Mouse (Mus musculus): Measurements from ENCODE around the gene Hdhd5. TPM values are rescaled to one million over a fixed set of nuclear protein-coding genes. Genes with fewer than 3 reads are reported as not detected.

Hdhd5 gene
- total RNA-seq (2023), result 100 to 1,000 TPM; 110 to 126 TPM

DNA sequence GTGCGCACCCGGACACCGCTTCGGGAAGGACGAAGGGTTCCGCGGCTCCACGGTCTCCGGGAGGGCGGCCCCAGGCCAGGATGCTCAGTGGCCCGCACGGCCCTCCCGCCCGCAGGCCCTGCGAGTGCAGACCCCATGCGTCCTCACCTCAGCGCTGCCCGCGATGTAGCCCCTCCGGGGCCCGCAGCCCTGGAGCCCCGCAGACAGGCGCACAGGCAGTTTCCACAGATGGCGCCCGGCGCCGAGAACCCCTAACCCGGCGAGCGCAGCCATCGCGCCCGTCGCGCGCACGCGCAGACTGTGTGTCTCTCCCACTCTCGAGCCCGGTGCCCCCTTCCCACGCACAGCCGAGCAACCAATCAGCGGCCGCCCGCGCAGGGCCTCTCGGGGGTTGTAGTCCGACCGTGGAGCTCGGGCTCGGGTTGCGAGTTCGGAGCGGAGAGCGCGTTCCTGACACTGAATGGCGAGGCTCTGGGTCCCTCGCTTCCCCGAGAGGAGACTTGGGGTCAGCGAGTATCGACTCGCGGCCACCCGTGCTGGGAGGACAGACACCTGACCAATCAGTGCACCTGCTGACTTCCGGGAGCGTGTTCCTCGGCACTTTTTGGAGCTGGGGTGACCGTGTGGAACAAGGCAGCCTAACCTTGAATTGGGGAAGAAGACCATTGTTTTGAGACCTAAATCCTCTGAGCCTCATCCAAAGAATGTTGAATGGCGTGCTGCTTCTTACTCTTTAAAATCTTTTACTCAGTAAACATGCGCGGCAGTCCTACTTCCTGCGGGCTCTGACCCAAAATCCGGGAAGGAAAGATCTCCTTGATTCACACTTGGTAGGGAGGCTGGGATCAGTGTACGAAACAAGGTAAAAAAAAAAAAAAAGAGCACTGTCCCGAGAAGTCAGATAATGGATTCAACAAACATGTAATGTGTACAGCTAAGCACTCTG, at the start of gene Hdhd5:
Hdhd5 (minus strand) TSS at position 300 of the 946 bp plus-strand sequence.

DNA sequence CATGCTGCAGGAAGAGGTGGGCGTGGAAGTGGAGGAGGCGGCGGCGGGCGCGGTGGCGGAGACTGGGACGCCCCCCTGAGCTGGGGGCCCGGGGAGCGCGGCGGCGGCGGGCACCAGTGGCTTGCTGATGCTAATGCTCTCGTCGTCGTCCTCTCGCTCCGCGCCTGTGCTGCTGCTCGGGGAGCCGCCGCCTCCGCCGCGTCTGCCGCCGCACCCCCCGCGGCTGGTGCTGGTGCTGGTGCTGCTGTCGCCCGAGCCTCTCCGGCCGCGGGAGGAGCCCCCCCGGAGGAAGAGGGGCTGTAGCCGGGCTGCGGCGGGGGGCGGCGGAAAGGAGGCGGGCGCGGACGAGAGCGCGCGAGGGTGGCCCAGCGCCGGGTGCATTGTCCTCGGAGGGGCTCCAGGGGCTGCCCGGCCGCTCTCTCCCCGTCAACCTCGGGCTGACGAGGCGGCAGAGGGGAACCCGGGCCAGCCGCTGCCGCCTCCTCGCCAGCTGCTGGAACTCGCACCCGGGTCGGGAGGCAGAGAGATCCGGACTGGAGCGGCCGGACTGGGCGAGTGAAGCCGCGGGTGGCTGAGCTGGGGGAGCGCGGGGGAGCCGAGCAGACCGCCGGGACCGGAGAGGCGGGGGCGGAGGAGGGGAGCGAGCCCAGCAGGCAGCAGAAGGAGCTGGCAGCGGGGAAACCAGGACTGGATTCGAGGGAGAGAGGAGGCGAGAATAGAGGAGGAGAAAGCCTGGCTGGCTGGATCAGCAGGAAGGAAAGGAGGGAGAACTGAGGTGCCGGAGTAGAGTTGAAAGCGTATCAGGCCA, 37.5 kb downstream of the Hdhd5 start, which contains the start of gene Tmem121b:
Tmem121b (minus strand) TSS at position 434 of the 808 bp plus-strand sequence.

DNA sequence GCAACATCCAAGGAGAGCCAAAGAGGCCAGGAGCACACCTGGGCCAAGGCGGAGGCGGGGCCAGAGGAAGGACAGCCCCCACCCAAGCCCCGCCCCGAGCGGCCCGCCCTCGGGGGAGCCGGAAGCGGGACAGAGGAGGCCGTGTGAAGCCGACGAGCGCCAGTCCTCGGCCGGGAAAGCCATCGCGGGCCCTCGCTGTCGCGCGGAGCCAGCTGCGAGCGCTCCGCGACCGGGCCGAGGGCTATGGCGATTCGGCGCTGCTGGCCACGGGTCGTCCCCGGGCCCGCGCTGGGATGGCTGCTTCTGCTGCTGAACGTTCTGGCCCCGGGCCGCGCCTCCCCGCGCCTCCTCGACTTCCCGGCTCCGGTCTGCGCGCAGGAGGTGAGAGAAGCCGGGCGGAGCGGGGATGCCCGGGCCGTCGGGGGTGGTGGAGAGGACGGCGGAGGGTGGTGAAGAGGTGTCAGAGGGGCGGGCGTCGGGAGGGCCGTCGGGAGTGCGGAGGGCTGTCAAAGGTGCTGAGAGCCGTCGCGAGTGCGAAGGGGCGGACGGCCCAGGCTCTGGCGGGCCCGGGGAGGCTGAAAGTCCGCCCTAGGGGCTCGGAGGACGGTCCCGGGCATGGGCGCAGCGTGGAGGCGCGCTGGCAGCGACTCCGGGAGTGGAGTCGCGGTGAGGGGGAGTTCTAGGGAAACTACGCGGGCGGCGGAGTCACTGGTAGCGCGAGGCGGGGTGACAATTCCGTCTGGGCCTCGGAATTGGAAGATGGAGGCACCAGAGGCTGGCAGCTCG, 67.8 kb downstream of the Hdhd5 start, which contains the start of gene Il17ra:
Il17ra (plus strand) TSS at position 162 of the 786 bp plus-strand sequence.

Other genes with a start within 250 kb of the Hdhd5 start
- gene D330020A13Rik, start 237.0 kb downstream of the Hdhd5 start, total RNA-seq (2023), result not detected
- not detected for gene B4galnt3, start 236.8 kb downstream of the Hdhd5 start, total RNA-seq (2023)
- gene Kdm5a, start 167.2 kb downstream of the Hdhd5 start, total RNA-seq (2023), result 100 to 1,000 TPM; 138 to 167 TPM
- 10 to 100 TPM; 10.0 to 10.3 TPM for gene Ccdc77, start 166.9 kb downstream of the Hdhd5 start, total RNA-seq (2023)
- gene Il17ra, start 68.1 kb downstream of the Hdhd5 start, total RNA-seq (2023), result 100 to 1,000 TPM; 205 to 210 TPM
- under 1 TPM; 0.44 to 0.56 TPM for gene Tmem121b, start 37.5 kb downstream of the Hdhd5 start, total RNA-seq (2023)
- gene Cecr2, start 135.1 kb upstream of the Hdhd5 start, total RNA-seq (2023), result under 1 TPM; 0.09 to 0.55 TPM
- gene Slc25a18, start 242.3 kb upstream of the Hdhd5 start, total RNA-seq (2023), result not detected

Measured in T-cell, adult 66 days (primary cell).